Mouse (Mus musculus): ENCODE measurements at regions not wholly inside any gene's neighbourhood (a gene's known extent, or its start where the extent isn't known, plus 50 kb on each side); places are given as distances from the start of the nearest gene placed in this dataset. TPM values are rescaled to one million over a fixed set of nuclear protein-coding genes. Genes with fewer than 3 reads are reported as not detected.

DNA sequence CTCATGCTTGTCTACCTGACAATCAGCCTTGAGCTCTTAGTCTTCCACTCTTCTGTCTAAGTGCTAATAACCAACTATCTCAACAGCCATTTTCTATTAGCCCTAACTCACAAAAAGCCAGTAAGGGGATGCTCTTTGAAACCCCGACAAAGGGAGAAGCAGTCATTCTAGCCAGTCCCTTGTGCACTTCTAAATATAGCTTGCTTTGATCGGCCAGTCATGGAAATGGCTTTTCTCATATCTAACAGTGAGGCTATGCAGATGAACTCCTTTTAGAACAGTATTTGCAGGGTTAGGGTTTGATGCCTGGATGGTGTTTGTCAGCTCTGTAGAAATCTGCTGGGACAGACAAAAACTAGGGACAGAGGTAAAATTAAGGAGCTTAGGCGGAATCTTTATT is 54.5 kb upstream of the Arg1 start:
- Histone ChIP-seq H3K4me3 (replicated peaks) (no peak overlapping the region), H3K27me3 (no peaks in the 10 kb centered on the region), H3K4me1 (no peaks in the 10 kb centered on the region), H3K27ac (no peak overlapping the region), H3K9ac (no peak overlapping the region), H3K9me3 (0 out of 2 replicates have a peak, but pooled peaks cover 5% of the 10 kb centered on the region), H3K36me3 (replicated peaks) (no peaks in the 10 kb centered on the region), H3K4me2 (no peak overlapping the region)
- no peak for ATAC-seq (ENCODE audit: low FRiP score)
- WGBS: 85% methylated on average over 3 of the region's 3 CpGs

Small RNA genes in the stretch of these regions (microRNA-seq; reads per million reads assigned to microRNA genes)
- gene Gm22566: not detected
